Mouse (Mus musculus) cerebellum, adult 2 months (tissue): ENCODE results near the gene Trp53i13.

Source experiments
- CTCF ChIP-seq: fragments of 200-500 bp; IDR thresholded peaks from 2 replicates; pipeline ENCODE4 v1.5.1; 2011; ENCODE audit warnings: low read depth, mild to moderate bottlenecking, control low read depth, low read length, moderate library complexity, borderline replicate concordance; ENCODE audit not compliant: insufficient read depth
- POLR2A ChIP-seq: fragments of 200-500 bp; IDR thresholded peaks from 2 replicates; pipeline ENCODE4 v1.6.1; 2011; ENCODE audit warnings: low read length, control low read depth, borderline replicate concordance; ENCODE audit not compliant: insufficient read depth

GRCm38 (mm10) chr11:77506273-77506672 is 9.5 kb downstream of the Trp53i13 start:
- TF ChIP-seq POLR2A (no peak), CTCF (no peak)
